In the genomic region with DNA sequence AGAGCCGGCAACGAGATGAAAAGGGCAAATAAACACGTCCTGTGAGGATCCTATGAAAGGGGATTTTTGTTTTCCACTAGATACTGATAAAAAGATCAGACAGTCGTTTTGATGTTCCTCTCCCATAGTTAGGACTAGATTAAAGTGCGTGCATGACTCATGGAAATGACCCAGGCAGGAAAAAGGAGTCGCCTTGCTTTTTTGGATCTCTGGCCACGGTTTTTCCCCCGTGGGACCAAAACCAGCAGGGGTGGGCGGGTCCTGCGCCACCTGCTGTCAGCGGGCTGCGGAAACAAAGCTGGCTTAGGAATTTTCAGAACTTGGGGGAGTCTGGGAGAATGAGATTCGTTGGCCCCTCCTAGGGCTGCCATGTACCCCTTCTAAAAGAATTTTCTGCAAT, we compare ENCODE assay signal across 8 mouse cellular contexts.
DNase-seq lines count a peak whose midpoint lies in the region; ATAC-seq lines count a peak whose summit lies in the region.

No protein-coding gene starts in this region.

- no peak overlapping the region for H3K9ac ChIP-seq in forebrain, embryonic 15.5 days (replicated peaks)
- 0 out of 2 replicates have a peak overlapping the region, but pooled peaks have one; percentile 8 for H3K9ac ChIP-seq in intestine, embryonic 16.5 days (ENCODE audit: low read depth, low read length)
- H3K9ac ChIP-seq in liver, embryonic 16.5 days (ENCODE audit: low read depth, low read length) = no peak overlapping the region
- no peak overlapping the region for H3K9ac ChIP-seq in neural tube, embryonic 12.5 days

- no peak overlapping the region for H3K4me2 ChIP-seq in forebrain, embryonic 15.5 days (replicated peaks)
- peak overlapping the region; percentile 52 for H3K4me2 ChIP-seq in intestine, embryonic 16.5 days (ENCODE audit: low read depth, low read length)
- H3K4me2 ChIP-seq in liver, embryonic 16.5 days (ENCODE audit: low read depth, low read length) = peak overlapping the region; percentile 25
- peak overlapping the region; percentile 42 for H3K4me2 ChIP-seq in neural tube, embryonic 12.5 days (replicated peaks)

- peaks cover 34% of the 10 kb centered on the region for H3K4me1 ChIP-seq in forebrain, embryonic 10.5 days
- peaks cover 4% of the 10 kb centered on the region; the same call in 1 of the 2 replicates for H3K4me1 ChIP-seq in forebrain, embryonic 15.5 days
- H3K4me1 ChIP-seq in intestine, embryonic 16.5 days (ENCODE audit: control insufficient read depth, insufficient read depth, low read length) = peaks cover 4% of the 10 kb centered on the region; the same call in 1 of the 2 replicates
- no peaks in the 10 kb centered on the region for H3K4me1 ChIP-seq in liver, embryonic 16.5 days (ENCODE audit: control insufficient read depth, low read depth, low read length)
- H3K4me1 ChIP-seq in neural tube, embryonic 12.5 days = 0 out of 2 replicates have a peak, but pooled peaks cover 12% of the 10 kb centered on the region

- 0 out of 2 replicates have a peak overlapping the region, but pooled peaks have one; percentile 15 for H3K27ac ChIP-seq in forebrain, embryonic 10.5 days
- H3K27ac ChIP-seq in forebrain, embryonic 15.5 days (replicated peaks) = no peak overlapping the region
- H3K27ac ChIP-seq in intestine, embryonic 16.5 days (ENCODE audit: low read length) = 0 out of 2 replicates have a peak overlapping the region, but pooled peaks have one; percentile 11
- H3K27ac ChIP-seq in liver, embryonic 16.5 days (ENCODE audit: low read length) = no peak overlapping the region
- H3K27ac ChIP-seq in neural tube, embryonic 12.5 days = no peak overlapping the region

- WGBS in forebrain, embryonic 10.5 days = 7% methylated on average over 13 of the region's 13 CpGs
- WGBS in forebrain, embryonic 15.5 days = 8% methylated on average over 13 of the region's 13 CpGs
- 6% methylated on average over 13 of the region's 13 CpGs for WGBS in intestine, embryonic 16.5 days
- WGBS in liver, embryonic 16.5 days (ENCODE audit: insufficient replicate concordance) = 10% methylated on average over 13 of the region's 13 CpGs
- WGBS in neural tube, embryonic 12.5 days = 8% methylated on average over 13 of the region's 13 CpGs

- H3K9me3 ChIP-seq in forebrain, embryonic 10.5 days = no peaks in the 10 kb centered on the region
- H3K9me3 ChIP-seq in forebrain, embryonic 15.5 days = no peaks in the 10 kb centered on the region
- no peaks in the 10 kb centered on the region for H3K9me3 ChIP-seq in intestine, embryonic 16.5 days (ENCODE audit: control insufficient read depth, low read length)
- no peaks in the 10 kb centered on the region for H3K9me3 ChIP-seq in liver, embryonic 16.5 days (replicated peaks; ENCODE audit: control insufficient read depth, low read length)
- H3K9me3 ChIP-seq in neural tube, embryonic 12.5 days = no peaks in the 10 kb centered on the region

- no peaks in the 10 kb centered on the region for H3K36me3 ChIP-seq in forebrain, embryonic 10.5 days (replicated peaks)
- H3K36me3 ChIP-seq in forebrain, embryonic 15.5 days = no peaks in the 10 kb centered on the region
- H3K36me3 ChIP-seq in intestine, embryonic 16.5 days (ENCODE audit: control insufficient read depth, insufficient read depth, low read length) = no peaks in the 10 kb centered on the region
- H3K36me3 ChIP-seq in liver, embryonic 16.5 days (ENCODE audit: control insufficient read depth, insufficient read depth) = no peaks in the 10 kb centered on the region
- H3K36me3 ChIP-seq in neural tube, embryonic 12.5 days = no peaks in the 10 kb centered on the region

- peak; percentile 21 for DNase-seq in forebrain, embryonic 10.5 days (ENCODE audit: extremely low spot score, low spot score)
- peak; percentile 49 for DNase-seq in embryo, embryonic 10 days (ENCODE audit: low spot score)
- DNase-seq in heart, adult 11 months = peak; percentile 97
- peak; percentile 36 to 42 for DNase-seq in thymus, postnatal 36 days

- ATAC-seq in forebrain, embryonic 15.5 days (replicated peaks) = no peak
- no peak for ATAC-seq in intestine, embryonic 16.5 days
- ATAC-seq in liver, embryonic 16.5 days (ENCODE audit: low read depth) = no peak
- ATAC-seq in neural tube, embryonic 12.5 days (ENCODE audit: low FRiP score, low read depth) = no peak

- H3K4me3 ChIP-seq in forebrain, embryonic 10.5 days = peak overlapping the region; percentile 31; the same call in 1 of the 2 replicates
- H3K4me3 ChIP-seq in forebrain, embryonic 15.5 days = no peak overlapping the region
- 0 out of 2 replicates have a peak overlapping the region, but pooled peaks have one; percentile 6 for H3K4me3 ChIP-seq in intestine, embryonic 16.5 days (ENCODE audit: low read length)
- no peak overlapping the region for H3K4me3 ChIP-seq in liver, embryonic 16.5 days (ENCODE audit: low read depth, low read length)
- H3K4me3 ChIP-seq in neural tube, embryonic 12.5 days = no peak overlapping the region

- peaks cover 8% of the 10 kb centered on the region; the same call in 1 of the 2 replicates for H3K27me3 ChIP-seq in forebrain, embryonic 10.5 days (ENCODE audit: poor library complexity, severe bottlenecking)
- H3K27me3 ChIP-seq in forebrain, embryonic 15.5 days = peaks cover 11% of the 10 kb centered on the region; the same call in 1 of the 2 replicates
- no peaks in the 10 kb centered on the region for H3K27me3 ChIP-seq in intestine, embryonic 16.5 days (replicated peaks; ENCODE audit: control insufficient read depth, insufficient read depth, low read length)
- no peaks in the 10 kb centered on the region for H3K27me3 ChIP-seq in liver, embryonic 16.5 days (ENCODE audit: control insufficient read depth, insufficient read depth, low read depth, low read length)
- no peaks in the 10 kb centered on the region for H3K27me3 ChIP-seq in neural tube, embryonic 12.5 days (replicated peaks)

Comparison
In these comparisons a context has a peak if more than half of its experiments do, and no peak if none do; other contexts are left out.
1. H3K27ac ChIP-seq: peak in forebrain, embryonic 10.5 days (single experiment) and intestine, embryonic 16.5 days (single experiment); none in forebrain, embryonic 15.5 days (single experiment), liver, embryonic 16.5 days (single experiment) and neural tube, embryonic 12.5 days (single experiment).
2. H3K4me3 ChIP-seq: peak in forebrain, embryonic 10.5 days (single experiment) and intestine, embryonic 16.5 days (single experiment); none in forebrain, embryonic 15.5 days (single experiment), liver, embryonic 16.5 days (single experiment) and neural tube, embryonic 12.5 days (single experiment).
3. DNase-seq: peak in every context shown above with its lines; median percentile 97 in heart, adult 11 months; 49 in embryo, embryonic 10 days; 39 in thymus, postnatal 36 days; 21 in forebrain, embryonic 10.5 days.